Mouse (Mus musculus) forebrain, postnatal 0 days (tissue): ENCODE measurements at regions not wholly inside any gene's neighbourhood (a gene's known extent, or its start where the extent isn't known, plus 50 kb on each side); places are given as distances from the start of the nearest gene placed in this dataset.

ENCODE experiments used
- ATAC-seq: fragments of 200-750 bp; cut with Nextera tagmentation; 2 replicates; pipeline ENCODE4 v1.8.0; 2017; ENCODE audit warnings: mild to moderate bottlenecking, moderate library complexity
- DNase-seq: peaks from one replicate; pipeline ENCODE4 v3.0.0-alpha.2; 2015
- H3K27ac ChIP-seq: fragments of 300-500 bp; sonication (generic); 2 replicates; pipeline ENCODE4 v1.5.1; 2014; ENCODE audit warnings: low read depth, mild to moderate bottlenecking, antibody characterized with exemption, low read length, moderate library complexity, mixed read lengths
- H3K27me3 ChIP-seq: fragments of 300-500 bp; sonication (generic); 2 replicates; pipeline ENCODE4 v1.6.1; 2014; ENCODE audit warnings: mild to moderate bottlenecking, low read length, mixed read lengths; ENCODE audit not compliant: insufficient read depth
- H3K36me3 ChIP-seq: fragments of 300-500 bp; sonication (generic); 2 replicates; pipeline ENCODE4 v1.6.1; 2014; ENCODE audit warnings: mild to moderate bottlenecking, moderate library complexity; ENCODE audit not compliant: insufficient read depth
- H3K4me1 ChIP-seq: fragments of 300-500 bp; sonication (generic); 2 replicates; pipeline ENCODE4 v1.6.1; 2014; ENCODE audit warnings: antibody characterized with exemption; ENCODE audit not compliant: insufficient read depth
- H3K4me2 ChIP-seq: fragments of 300-500 bp; sonication (generic); 2 replicates; pipeline ENCODE4 v1.6.1; 2014; ENCODE audit warnings: low read depth, mild to moderate bottlenecking, moderate library complexity
- H3K4me3 ChIP-seq: fragments of 300-500 bp; sonication (generic); 2 replicates; pipeline ENCODE4 v1.5.1; 2014; ENCODE audit warnings: low read depth, low read length, mixed read lengths
- H3K9ac ChIP-seq: fragments of 300-500 bp; sonication (generic); 2 replicates; pipeline ENCODE4 v1.6.1; 2014; ENCODE audit warnings: mild to moderate bottlenecking
- H3K9me3 ChIP-seq: fragments of 300-500 bp; sonication (generic); 2 replicates; pipeline ENCODE4 v1.6.1; 2016; ENCODE audit warnings: low read length
- CTCF ChIP-seq: sonication (generic); IDR thresholded peaks from 2 replicates; pipeline ENCODE4 v1.5.1; 2016; ENCODE audit warnings: antibody characterized with exemption, control low read depth, low read depth
- WGBS: fragments of 180-500 bp; shearing (Covaris S2); extraction: QIAGEN DNeasy Blood & Tissue Kit; methylation state at CpG from one replicate; pipeline ENCODE4 v1.1.7; 2014; 5-methylcytosine and 5-hydroxymethylcytosine counted together

GRCm38 (mm10) chr4:12277949-12278348 is 106.1 kb upstream of the Fam92a start:
- Histone ChIP-seq H3K9me3 (no peaks in the 10 kb centered on the region), H3K9ac (no peak overlapping the region), H3K36me3 (no peaks in the 10 kb centered on the region), H3K4me2 (no peak overlapping the region), H3K4me3 (no peak overlapping the region), H3K4me1 (no peaks in the 10 kb centered on the region), H3K27me3 (no peaks in the 10 kb centered on the region), H3K27ac (no peak overlapping the region)
- ATAC-seq (no peak), DNase-seq (no peak)
- TF ChIP-seq CTCF = no peak
- WGBS = 65% methylated on average over 3 of the region's 3 CpGs

DNA sequence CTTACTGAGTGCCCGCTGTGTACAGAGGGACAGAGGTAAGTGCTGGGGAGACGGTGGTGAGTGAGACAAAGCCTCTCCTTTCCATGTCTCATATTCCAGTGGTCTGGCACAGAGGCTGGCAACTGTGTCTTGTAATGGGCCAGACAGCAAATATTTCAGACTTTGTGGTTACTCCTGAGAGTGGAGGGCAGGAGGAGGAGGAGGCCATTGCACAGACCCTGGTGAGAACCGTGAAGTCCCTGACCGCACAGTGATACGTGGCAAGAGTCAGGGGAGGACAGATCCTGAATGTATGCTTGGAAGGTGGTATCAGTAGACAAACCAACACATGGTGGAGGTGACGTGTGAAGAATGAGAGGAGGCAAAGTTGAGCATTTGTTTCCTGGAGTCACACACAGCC is 101.6 kb upstream of the Fam92a start:
- DNase-seq (no peak), ATAC-seq (no peak)
- H3K9me3 ChIP-seq = no peaks in the 10 kb centered on the region
- no peaks in the 10 kb centered on the region for H3K27me3 ChIP-seq
- TF ChIP-seq CTCF = no peak
- H3K27ac ChIP-seq = no peak overlapping the region
- no peak overlapping the region for H3K4me2 ChIP-seq
- H3K9ac ChIP-seq = no peak overlapping the region
- H3K36me3 ChIP-seq = no peaks in the 10 kb centered on the region
- H3K4me3 ChIP-seq = no peak overlapping the region
- H3K4me1 ChIP-seq = no peaks in the 10 kb centered on the region
- WGBS = 66% methylated on average over 6 of the region's 6 CpGs

- no peak for TF ChIP-seq CTCF
- Histone ChIP-seq H3K4me2 (no peak overlapping the region), H3K9ac (no peak overlapping the region), H3K4me3 (no peak overlapping the region), H3K9me3 (no peaks in the 10 kb centered on the region), H3K4me1 (no peaks in the 10 kb centered on the region), H3K27ac (no peak overlapping the region), H3K27me3 (no peaks in the 10 kb centered on the region), H3K36me3 (no peaks in the 10 kb centered on the region)
- ATAC-seq = no peak
- DNase-seq = no peak
- WGBS = 23% methylated on average over 6 of the region's 6 CpGs
Measured at GRCm38 (mm10) chr4:12272914-12273313, 101.1 kb upstream of the Fam92a start.

DNA sequence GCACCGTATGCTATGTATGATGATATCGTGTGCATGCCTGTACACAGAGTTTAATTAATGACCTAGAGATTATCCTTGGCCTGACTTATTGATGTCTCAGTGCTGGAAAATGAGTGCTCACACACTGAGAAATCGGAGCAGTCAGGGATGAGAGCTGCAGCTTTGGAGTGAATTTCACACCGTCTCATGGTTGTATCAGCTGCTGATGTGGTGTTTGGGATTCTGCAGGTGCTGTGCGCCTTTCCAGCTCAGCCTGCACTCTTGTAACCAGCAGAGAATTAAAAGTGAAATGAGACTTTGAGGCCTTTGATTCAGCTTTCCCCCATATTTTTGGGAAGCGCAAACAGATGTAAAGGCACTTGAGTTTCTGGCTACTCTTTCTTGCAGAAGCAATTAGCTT is 100.6 kb upstream of the Fam92a start:
- H3K4me2 ChIP-seq = no peak overlapping the region
- H3K27ac ChIP-seq = no peak overlapping the region
- H3K36me3 ChIP-seq = no peaks in the 10 kb centered on the region
- no peaks in the 10 kb centered on the region for H3K4me1 ChIP-seq
- no peak for ATAC-seq
- no peaks in the 10 kb centered on the region for H3K27me3 ChIP-seq
- H3K4me3 ChIP-seq = no peak overlapping the region
- H3K9ac ChIP-seq = no peak overlapping the region
- 53% methylated on average over 6 of the region's 6 CpGs for WGBS
- H3K9me3 ChIP-seq = no peaks in the 10 kb centered on the region
- DNase-seq = peak; percentile 29
- no peak for TF ChIP-seq CTCF

- TF ChIP-seq CTCF = no peak
- Histone ChIP-seq H3K4me3 (no peak overlapping the region), H3K9ac (no peak overlapping the region), H3K9me3 (no peaks in the 10 kb centered on the region), H3K4me1 (no peaks in the 10 kb centered on the region), H3K4me2 (no peak overlapping the region), H3K27ac (no peak overlapping the region), H3K36me3 (no peaks in the 10 kb centered on the region), H3K27me3 (no peaks in the 10 kb centered on the region)
- ATAC-seq (no peak), DNase-seq (no peak)
Measured at GRCm38 (mm10) chr4:12263746-12264145, 91.9 kb upstream of the Fam92a start.

- H3K4me1 ChIP-seq = no peaks in the 10 kb centered on the region
- peak; percentile 51 for DNase-seq
- no peak for TF ChIP-seq CTCF
- 25% methylated on average over 10 of the region's 10 CpGs for WGBS
- ATAC-seq = peak; percentile 89
- no peak overlapping the region for H3K4me3 ChIP-seq
- no peaks in the 10 kb centered on the region for H3K27me3 ChIP-seq
- no peak overlapping the region for H3K9ac ChIP-seq
- H3K4me2 ChIP-seq = peak overlapping the region; percentile 19; the same call in 1 of the 2 replicates
- H3K36me3 ChIP-seq = no peaks in the 10 kb centered on the region
- H3K27ac ChIP-seq = no peak overlapping the region
- H3K9me3 ChIP-seq = no peaks in the 10 kb centered on the region
Measured at GRCm38 (mm10) chr4:12263197-12263596, 91.4 kb upstream of the Fam92a start.

- no peak overlapping the region for H3K4me3 ChIP-seq
- no peak for ATAC-seq
Measured at GRCm38 (mm10) chr4:12247994-12248393, 76.2 kb upstream of the Fam92a start.

DNA sequence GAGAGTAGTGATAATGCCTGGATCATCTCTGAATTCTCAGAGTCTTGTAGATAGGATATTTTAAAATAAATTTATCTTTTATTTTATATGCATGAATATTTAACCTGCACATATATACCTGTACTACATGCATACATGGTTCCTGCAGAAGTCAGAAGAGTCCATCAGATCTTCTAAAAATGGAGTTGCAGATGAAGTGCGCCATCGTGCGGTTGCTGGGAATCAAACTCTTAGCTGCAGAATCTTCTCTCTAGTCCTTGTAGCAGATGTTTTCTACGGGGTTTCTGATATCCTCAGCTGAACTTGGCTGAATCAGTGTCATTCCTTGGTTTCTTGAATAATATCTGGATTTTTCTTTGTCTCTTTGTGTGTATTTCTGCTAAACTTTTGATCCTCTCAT is 74.8 kb upstream of the Fam92a start:
- DNase-seq = no peak
- no peak overlapping the region for H3K27ac ChIP-seq
- H3K4me3 ChIP-seq = no peak overlapping the region
- H3K9me3 ChIP-seq = no peaks in the 10 kb centered on the region
- H3K36me3 ChIP-seq = no peaks in the 10 kb centered on the region
- no peaks in the 10 kb centered on the region for H3K27me3 ChIP-seq
- no peak for ATAC-seq
- no peak overlapping the region for H3K4me2 ChIP-seq
- H3K9ac ChIP-seq = no peak overlapping the region
- 79% methylated on average over 4 of the region's 4 CpGs for WGBS
- no peak for TF ChIP-seq CTCF
- no peaks in the 10 kb centered on the region for H3K4me1 ChIP-seq

More at GRCm38 (mm10) chr4:12247994-12248393, 76.2 kb upstream of the Fam92a start:
- Histone ChIP-seq H3K27ac (no peak overlapping the region), H3K36me3 (no peaks in the 10 kb centered on the region), H3K27me3 (no peaks in the 10 kb centered on the region), H3K9me3 (no peaks in the 10 kb centered on the region), H3K4me2 (no peak overlapping the region), H3K4me1 (no peaks in the 10 kb centered on the region), H3K9ac (no peak overlapping the region)
- DNase-seq = no peak
- no peak for TF ChIP-seq CTCF
